Comparison of ENCODE assay signal across 21 mouse cellular contexts in the genomic region with DNA sequence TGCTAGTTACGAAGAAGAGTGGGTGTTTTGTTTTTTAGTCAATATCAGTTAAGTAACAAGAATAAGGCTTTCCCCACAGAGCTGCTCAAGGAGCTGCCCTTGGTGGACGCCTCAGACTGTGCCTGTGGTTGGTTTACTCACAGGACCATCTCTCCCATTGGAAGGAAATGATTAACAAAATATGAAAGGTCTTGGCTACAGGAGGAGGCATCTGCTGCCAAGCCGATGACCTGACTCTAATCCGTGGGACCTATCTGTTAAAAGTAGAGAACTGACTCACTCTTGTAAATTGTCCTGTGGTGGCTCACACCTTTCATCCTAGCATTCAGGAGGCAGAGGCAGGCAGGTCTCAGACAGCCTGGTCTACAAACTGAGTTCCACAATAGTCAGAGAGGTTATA.
"Had no signal": no experiment of that assay in that cellular context is flagged by ENCODE, and none has a peak within 500 bp of the region (broad histone marks: within the 10 kb centered on the region; RNA-seq: fewer than 3 reads in every experiment).

No protein-coding gene starts in this region.

- H3K4me1 ChIP-seq: limb, embryonic 10.5 days; limb, embryonic 13.5 days; liver, embryonic 13.5 days; midbrain, embryonic 10.5 days; midbrain, embryonic 13.5 days; neural tube, embryonic 13.5 days; stomach, embryonic 15.5 days had no signal

- H3K9ac ChIP-seq: limb, embryonic 13.5 days; liver, embryonic 13.5 days; lung, embryonic 14.5 days; midbrain, embryonic 13.5 days; neural tube, embryonic 13.5 days; stomach, embryonic 15.5 days had no signal

- H3K27me3 ChIP-seq: limb, embryonic 13.5 days; liver, embryonic 13.5 days; megakaryocyte, embryonic 14.5 days; midbrain, embryonic 13.5 days; neural tube, embryonic 13.5 days; stomach, embryonic 15.5 days had no signal

- H3K4me3 ChIP-seq: layer of hippocampus, adult 2 months; limb, embryonic 10.5 days; limb, embryonic 13.5 days; liver, embryonic 13.5 days; megakaryocyte, embryonic 14.5 days; midbrain, embryonic 10.5 days; midbrain, embryonic 13.5 days; myocyte; neural tube, embryonic 13.5 days; stomach, embryonic 15.5 days had no signal

- H3K9me3 ChIP-seq: limb, embryonic 10.5 days; limb, embryonic 13.5 days; liver, embryonic 13.5 days; megakaryocyte, embryonic 14.5 days; midbrain, embryonic 10.5 days; midbrain, embryonic 13.5 days; neural tube, embryonic 13.5 days; stomach, embryonic 15.5 days had no signal

- DNase-seq: layer of hippocampus, adult 9-11 months; liver; liver, embryonic 13.5 days; lung, embryonic 14.5 days; retina, postnatal 1 day; right cerebral cortex, postnatal 25 days; spleen, adult 18-20 months; thymus, postnatal 25 days had no signal

- H3K27ac ChIP-seq: layer of hippocampus, adult 2 months; limb, embryonic 10.5 days; limb, embryonic 13.5 days; liver, embryonic 13.5 days; midbrain, embryonic 10.5 days; midbrain, embryonic 13.5 days; neural tube, embryonic 13.5 days; stomach, embryonic 15.5 days had no signal

- ATAC-seq: inflammation-experienced regulatory T-cells, adult 6 months; intestine, embryonic 16.5 days; lung, postnatal 0 days; midbrain, embryonic 13.5 days; midbrain, embryonic 16.5 days had no signal

- H3K4me2 ChIP-seq: limb, embryonic 13.5 days; liver, embryonic 13.5 days; lung, embryonic 14.5 days; midbrain, embryonic 13.5 days; neural tube, embryonic 13.5 days; stomach, embryonic 15.5 days had no signal
